Mouse (Mus musculus) heart, postnatal 0 days (tissue): Measurements from ENCODE around the gene Naa20.

Experiments
- CTCF ChIP-seq: IDR thresholded peaks from 2 replicates; pipeline ENCODE4 v1.5.1; 2016; ENCODE audit warnings: antibody characterized with exemption, control low read depth, low read depth
- EP300 ChIP-seq: IDR thresholded peaks from 2 replicates; pipeline ENCODE4 v1.6.1; 2016; ENCODE audit warnings: antibody characterized with exemption, low read depth

DNA sequence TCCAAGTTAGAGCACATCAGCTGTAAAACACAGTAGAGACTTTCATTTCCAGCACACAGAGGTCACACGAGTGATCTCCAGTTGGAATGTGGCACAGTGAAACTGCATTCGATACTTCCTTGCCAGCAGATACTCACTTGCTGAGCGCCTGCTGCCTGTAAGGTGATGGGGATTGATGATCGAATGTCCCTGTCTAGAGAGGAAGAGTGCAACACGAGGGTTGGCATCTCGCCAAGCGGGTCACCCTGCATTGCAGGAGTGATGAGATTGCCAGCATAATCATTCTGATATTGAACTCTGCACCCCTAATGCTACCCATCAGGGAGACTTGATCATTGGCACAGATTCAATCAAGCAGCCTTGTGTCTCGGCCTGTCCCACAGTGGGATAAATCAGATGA, 44.0 kb upstream of the Naa20 start:
- no peak for TF ChIP-seq CTCF
- TF ChIP-seq EP300 = no peak
